Mouse (Mus musculus): ENCODE results near the gene Map4k5. TPM values are rescaled to one million over a fixed set of nuclear protein-coding genes. Genes with fewer than 3 reads are reported as not detected.
A peak's percentile ranks its signal among the peaks of the same experiment; 100 is the strongest.

Map4k5 gene
- total and polyA plus RNA-seq, 3 experiments, result 7.0 to 8.5 TPM; not detected in 1

GRCm38 (mm10) chr12:69912737-69913136 lies 19.7 kb upstream of the Map4k5 start:
- Histone ChIP-seq H3K79me2 (ENCODE audit: control insufficient read depth, insufficient read depth, low read length, poor library complexity) (no peaks in the 10 kb centered on the region), H3K27ac (ENCODE audit: control insufficient read depth, low read depth, low read length) (no peak overlapping the region), H3K4me1 (ENCODE audit: control insufficient read depth in 1 of 2, insufficient read depth in 2 of 2, low read length in 2 of 2) (no peaks in the 10 kb centered on the region), H3K9ac (ENCODE audit: control insufficient read depth, low read depth, low read length, poor library complexity, severe bottlenecking) (no peak overlapping the region), H3K27me3 (ENCODE audit: control insufficient read depth in 1 of 2, insufficient read depth in 2 of 2, low read length in 2 of 2) (no peaks in the 10 kb centered on the region), H3K4me3 (ENCODE audit: control insufficient read depth in 1 of 2, insufficient read depth in 1 of 2, low read depth in 2 of 2, low read length in 2 of 2) (no peak overlapping the region), H3K36me3 (ENCODE audit: control insufficient read depth in 1 of 2, insufficient read depth in 2 of 2, low read length in 2 of 2) (no peaks in the 10 kb centered on the region), H3K9me3 (replicated peaks; ENCODE audit: insufficient read depth, low read length) (no peaks in the 10 kb centered on the region)
- no peak for DNase-seq (ENCODE audit: low read depth, low spot score)
- TF ChIP-seq MYB (IDR thresholded peaks at IDR 0.05; ENCODE audit: low read depth, low read length) (no peak), SIN3A (IDR thresholded peaks at IDR 0.05; ENCODE audit: low read length) (no peak), MYC (IDR thresholded peaks at IDR 0.05; ENCODE audit: low read depth, low read length) (0 out of 2 replicates have a peak, but pooled peaks have one; percentile 20)

GRCm38 (mm10) chr12:69911906-69912305 lies 18.9 kb upstream of the Map4k5 start:
- Histone ChIP-seq H3K36me3 (ENCODE audit: control insufficient read depth in 1 of 2, insufficient read depth in 2 of 2, low read length in 2 of 2) (no peaks in the 10 kb centered on the region), H3K27ac (ENCODE audit: control insufficient read depth, low read depth, low read length) (no peak overlapping the region), H3K9ac (ENCODE audit: control insufficient read depth, low read depth, low read length, poor library complexity, severe bottlenecking) (no peak overlapping the region), H3K4me1 (ENCODE audit: control insufficient read depth in 1 of 2, insufficient read depth in 2 of 2, low read length in 2 of 2) (no peaks in the 10 kb centered on the region), H3K27me3 (ENCODE audit: control insufficient read depth in 1 of 2, insufficient read depth in 2 of 2, low read length in 2 of 2) (no peaks in the 10 kb centered on the region), H3K9me3 (replicated peaks; ENCODE audit: insufficient read depth, low read length) (no peaks in the 10 kb centered on the region), H3K79me2 (ENCODE audit: control insufficient read depth, insufficient read depth, low read length, poor library complexity) (no peaks in the 10 kb centered on the region), H3K4me3 (ENCODE audit: control insufficient read depth in 1 of 2, insufficient read depth in 1 of 2, low read depth in 2 of 2, low read length in 2 of 2) (no peak overlapping the region)
- TF ChIP-seq KAT2A (conservative IDR thresholded peaks at IDR 0.05; ENCODE audit: low read depth, low read length) (no peak), RAD21 (IDR thresholded peaks at IDR 0.05; ENCODE audit: low read depth, low read length) (no peak), ZC3H11A (IDR thresholded peaks at IDR 0.05; ENCODE audit: low read depth, low read length) (no peak), MYC (IDR thresholded peaks at IDR 0.05; ENCODE audit: low read depth, low read length) (no peak), RCOR1 (IDR thresholded peaks at IDR 0.05; ENCODE audit: low read depth, low read length) (no peak), ETS1 (IDR thresholded peaks at IDR 0.05; ENCODE audit: low read depth, low read length) (no peak), ZMIZ1 (IDR thresholded peaks at IDR 0.05; ENCODE audit: low read depth, low read length) (no peak), HCFC1 (IDR thresholded peaks at IDR 0.05; ENCODE audit: low read depth, low read length) (no peak), NRF1 (IDR thresholded peaks at IDR 0.05; ENCODE audit: insufficient read depth, low read depth, low read length, poor library complexity, severe bottlenecking) (no peak), TBP (IDR thresholded peaks at IDR 0.05; ENCODE audit: low read depth, low read length) (no peak), NELFE (IDR thresholded peaks at IDR 0.05; ENCODE audit: low read depth, low read length) (no peak), ZNF384 (IDR thresholded peaks at IDR 0.05; ENCODE audit: low read depth, low read length) (no peak), CHD1 (IDR thresholded peaks at IDR 0.05; ENCODE audit: low read depth, low read length) (no peak)
- no peak for DNase-seq (ENCODE audit: low read depth, low spot score)

- Histone ChIP-seq H3K27ac (ENCODE audit: control insufficient read depth, low read depth, low read length) (no peak overlapping the region), H3K79me2 (ENCODE audit: control insufficient read depth, insufficient read depth, low read length, poor library complexity) (no peaks in the 10 kb centered on the region), H3K9ac (ENCODE audit: control insufficient read depth, low read depth, low read length, poor library complexity, severe bottlenecking) (no peak overlapping the region), H3K4me3 (ENCODE audit: control insufficient read depth in 1 of 2, insufficient read depth in 1 of 2, low read depth in 2 of 2, low read length in 2 of 2) (no peak overlapping the region), H3K4me1 (ENCODE audit: control insufficient read depth in 1 of 2, insufficient read depth in 2 of 2, low read length in 2 of 2) (no peaks in the 10 kb centered on the region), H3K36me3 (ENCODE audit: control insufficient read depth in 1 of 2, insufficient read depth in 2 of 2, low read length in 2 of 2) (no peaks in the 10 kb centered on the region), H3K27me3 (ENCODE audit: control insufficient read depth in 1 of 2, insufficient read depth in 2 of 2, low read length in 2 of 2) (no peaks in the 10 kb centered on the region), H3K9me3 (replicated peaks; ENCODE audit: insufficient read depth, low read length) (no peaks in the 10 kb centered on the region)
- no peak for TF ChIP-seq POLR2AphosphoS5 (IDR thresholded peaks at IDR 0.05; ENCODE audit: borderline replicate concordance, low read depth, low read length)
- no peak for TF ChIP-seq CTCF (IDR thresholded peaks at IDR 0.05 in 2 of 3, conservative IDR thresholded peaks at IDR 0.05 in 1 of 3; ENCODE audit: control insufficient read depth in 1 of 3, insufficient read depth in 1 of 3, low read depth in 2 of 3, low read length in 3 of 3, poor library complexity in 1 of 3, severe bottlenecking in 1 of 3)
- TF ChIP-seq MEF2A (IDR thresholded peaks at IDR 0.05; ENCODE audit: extremely low read depth, insufficient replicate concordance, low read depth, low read length, poor library complexity, severe bottlenecking), result no peak
- TF ChIP-seq USF1 (IDR thresholded peaks at IDR 0.05; ENCODE audit: low read depth, low read length), result no peak
- TF ChIP-seq CHD2 (IDR thresholded peaks at IDR 0.05; ENCODE audit: low read length), result no peak
- TF ChIP-seq ELF1 (IDR thresholded peaks at IDR 0.05; ENCODE audit: low read depth, low read length), result no peak
- no peak for TF ChIP-seq KAT2A (conservative IDR thresholded peaks at IDR 0.05; ENCODE audit: low read depth, low read length)
- no peak for DNase-seq (ENCODE audit: low read depth, low spot score)
Observed at GRCm38 (mm10) chr12:69908511-69908900, 15.5 kb upstream of the Map4k5 start.
